Mouse (Mus musculus) lung, postnatal 0 days (tissue): ENCODE measurements around the gene Trak2.

ENCODE experiments used
- CTCF ChIP-seq: IDR thresholded peaks from 2 replicates; pipeline ENCODE4 v1.5.1; 2016; ENCODE audit warnings: antibody characterized with exemption, mild to moderate bottlenecking
- EP300 ChIP-seq: IDR thresholded peaks from 2 replicates; pipeline ENCODE4 v1.6.1; 2016; ENCODE audit warnings: antibody characterized with exemption, mild to moderate bottlenecking, control low read depth

DNA sequence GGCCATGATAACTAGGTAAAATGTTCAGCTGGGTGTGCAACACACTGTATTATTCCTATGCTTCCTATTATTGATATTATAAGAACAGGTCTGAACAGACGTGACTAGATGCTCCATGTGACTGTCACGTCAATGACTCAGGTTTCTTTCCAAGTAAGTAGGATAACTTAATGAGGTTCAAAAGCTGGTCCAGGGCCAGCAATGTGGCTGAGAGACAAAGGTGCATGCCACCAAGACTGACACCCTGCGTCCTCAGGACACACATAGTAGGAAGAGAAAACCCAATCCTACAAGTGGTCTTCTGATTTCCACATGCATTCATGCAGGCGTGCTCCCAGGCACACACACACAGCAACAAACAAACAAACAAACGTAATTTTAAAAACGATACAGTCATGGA lies 2.1 kb downstream of the Trak2 start:
- TF ChIP-seq CTCF (no peak), EP300 (no peak)
